Mouse (Mus musculus): ENCODE measurements around the gene Gm26938.
A peak's percentile ranks its signal among the peaks of the same experiment; 100 is the strongest.

The Gm26938 gene

GRCm38 (mm10) chr5:139813963-139814381 lies 12.2 kb downstream of the Gm26938 start:
- DNase-seq, result peak; percentile 89

GRCm38 (mm10) chr5:139813126-139813490 lies 13.1 kb downstream of the Gm26938 start:
- no peak for DNase-seq

GRCm38 (mm10) chr5:139812398-139813125 lies 13.6 kb downstream of the Gm26938 start:
- no peak for DNase-seq

DNA sequence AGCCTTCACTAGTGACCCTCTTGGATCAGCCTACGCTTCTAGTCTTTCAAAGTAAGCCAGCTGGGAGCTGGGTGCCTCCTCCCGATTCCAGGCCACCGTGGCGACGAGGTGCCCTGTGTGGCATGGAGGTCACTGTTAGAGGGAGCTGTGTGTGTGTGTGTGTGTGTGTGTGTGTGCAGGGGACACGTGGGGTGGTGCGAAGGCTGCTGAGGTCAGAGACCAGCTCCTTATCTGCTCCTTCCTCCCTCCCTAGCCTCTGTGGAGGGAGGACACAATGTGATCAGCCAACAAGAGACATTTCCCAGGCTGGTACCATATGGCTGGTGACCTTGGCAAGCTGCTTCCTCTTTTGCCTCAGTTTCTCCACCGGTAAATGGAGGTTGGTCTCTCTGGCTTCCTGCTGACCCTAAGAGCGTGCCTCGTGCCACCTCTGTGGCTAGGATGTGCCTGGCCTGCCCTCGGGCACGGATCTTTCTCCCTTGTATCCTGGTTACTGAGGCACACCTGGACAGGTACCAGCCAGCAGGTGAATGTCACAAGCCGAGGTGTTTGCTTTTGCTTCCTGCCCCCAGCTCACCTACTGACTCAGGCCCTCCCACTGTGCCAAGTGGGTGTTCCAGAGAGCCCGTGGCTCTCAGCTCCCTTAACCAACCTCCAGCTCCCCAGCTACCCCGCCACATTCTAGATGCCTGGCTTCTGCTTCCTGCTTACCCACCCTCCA lies 14.4 kb downstream of the Gm26938 start:
- DNase-seq, result peak; percentile 71

DNA sequence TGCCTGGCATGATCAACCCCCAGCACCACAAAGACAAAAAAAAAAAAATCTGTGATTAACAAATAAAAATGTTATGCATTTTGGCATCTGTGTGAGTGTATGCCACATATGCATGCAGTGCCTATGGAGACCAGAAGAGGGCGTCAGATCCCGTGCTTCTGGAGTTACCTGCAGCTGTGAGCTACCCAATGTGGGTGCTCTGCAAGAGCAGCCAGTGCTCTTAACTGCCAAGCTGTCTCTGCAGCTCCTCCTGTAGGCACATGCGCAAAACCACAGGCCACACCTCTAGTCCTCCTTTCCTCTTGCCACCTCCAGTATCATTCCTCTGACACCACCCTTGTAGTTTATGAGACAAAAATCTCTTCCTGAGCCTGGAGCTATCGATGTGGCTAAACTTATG lies 16.8 kb downstream of the Gm26938 start:
- no peak for DNase-seq

DNA sequence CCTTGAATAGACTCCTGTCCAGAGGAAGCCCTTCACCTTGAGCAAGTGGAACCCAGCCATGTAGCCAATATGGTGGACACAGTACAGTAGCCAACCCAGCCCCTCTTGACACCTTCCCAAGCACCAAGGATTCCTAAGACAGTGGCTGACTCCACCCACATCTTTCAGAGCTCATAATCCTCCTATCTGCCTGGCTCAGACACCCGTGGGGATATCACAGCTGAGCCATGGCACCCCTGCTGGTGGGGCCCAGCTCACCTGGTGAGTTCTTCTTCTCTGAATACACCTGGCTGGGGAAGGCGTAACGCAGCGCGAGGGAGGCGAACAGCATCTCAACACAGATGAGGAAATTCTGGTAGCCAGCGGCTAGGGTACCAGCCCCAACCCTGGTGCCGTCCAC lies 20.3 kb downstream of the Gm26938 start:
- no peak for DNase-seq

DNA sequence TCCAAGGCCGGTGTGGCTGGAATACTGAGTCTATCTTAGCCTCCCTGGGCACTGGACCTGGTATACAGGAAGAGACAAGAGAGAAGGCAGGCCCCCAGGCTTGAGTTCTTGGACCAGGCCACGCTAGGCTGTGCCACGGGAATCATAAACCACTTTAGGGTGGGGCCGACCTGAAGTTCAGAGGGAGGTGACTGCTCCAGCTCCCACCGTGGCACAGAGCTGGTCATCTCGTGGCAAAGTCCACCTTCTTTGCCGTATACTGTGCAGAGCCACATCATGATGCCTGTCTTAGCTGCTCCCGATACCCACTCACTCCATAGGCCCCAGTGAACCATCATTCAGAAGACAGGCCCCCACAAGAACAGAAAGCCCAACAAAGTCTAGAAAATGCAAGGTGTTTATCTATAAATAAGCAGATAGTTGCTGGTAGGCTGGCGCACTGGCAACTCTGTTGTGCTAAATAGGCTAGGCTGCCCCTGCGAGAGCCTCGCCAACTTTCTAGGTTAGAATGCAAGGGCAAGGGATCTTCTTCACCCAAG lies 21.6 kb downstream of the Gm26938 start:
- DNase-seq, result no peak

- DNase-seq, result no peak
Observed at GRCm38 (mm10) chr5:139804107-139804551, 22.1 kb downstream of the Gm26938 start.

GRCm38 (mm10) chr5:139803601-139804102 lies 22.6 kb downstream of the Gm26938 start:
- DNase-seq, result peak; percentile 92

DNA sequence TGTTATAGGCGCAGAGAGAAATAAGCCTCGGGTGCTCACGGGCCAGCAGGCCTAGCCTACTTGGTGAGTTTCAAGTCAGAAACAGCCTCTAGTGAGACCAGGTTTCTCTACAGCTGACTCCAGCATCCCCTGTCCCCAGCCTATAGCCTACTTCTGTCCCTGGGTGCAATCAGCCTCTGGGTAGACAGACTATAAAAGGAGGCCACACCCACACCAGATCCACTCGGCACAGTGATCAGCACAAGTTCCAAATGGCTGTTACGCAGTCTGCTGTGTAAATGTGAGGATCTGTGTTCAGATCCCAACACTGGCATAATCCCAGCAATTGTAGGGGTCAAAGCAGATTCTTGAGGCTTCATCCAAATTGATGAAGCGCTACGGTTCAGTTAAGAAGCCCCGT lies 23.0 kb downstream of the Gm26938 start:
- DNase-seq, result no peak

GRCm38 (mm10) chr5:139801880-139802279 lies 24.3 kb downstream of the Gm26938 start:
- no peak for DNase-seq

DNA sequence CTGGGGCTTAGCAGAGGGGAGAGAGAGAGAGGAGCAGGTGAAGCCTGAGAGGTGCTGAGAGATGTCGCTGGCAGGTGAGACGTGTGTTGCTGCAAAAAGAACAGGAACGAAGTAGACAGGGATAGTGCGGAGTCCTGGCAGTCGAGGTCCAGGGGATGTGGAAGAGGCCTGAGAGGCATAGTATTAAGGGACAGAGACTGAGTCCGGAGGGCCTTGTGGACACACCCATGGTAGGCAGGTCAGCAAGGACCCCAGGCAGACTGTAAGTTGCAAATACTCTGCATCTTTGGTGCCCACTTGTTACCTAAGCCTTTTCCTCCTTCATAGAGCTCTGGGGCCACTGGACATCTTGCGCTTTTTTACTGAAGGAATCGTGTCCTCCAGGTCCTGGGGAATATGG lies 25.0 kb downstream of the Gm26938 start:
- no peak for DNase-seq

DNA sequence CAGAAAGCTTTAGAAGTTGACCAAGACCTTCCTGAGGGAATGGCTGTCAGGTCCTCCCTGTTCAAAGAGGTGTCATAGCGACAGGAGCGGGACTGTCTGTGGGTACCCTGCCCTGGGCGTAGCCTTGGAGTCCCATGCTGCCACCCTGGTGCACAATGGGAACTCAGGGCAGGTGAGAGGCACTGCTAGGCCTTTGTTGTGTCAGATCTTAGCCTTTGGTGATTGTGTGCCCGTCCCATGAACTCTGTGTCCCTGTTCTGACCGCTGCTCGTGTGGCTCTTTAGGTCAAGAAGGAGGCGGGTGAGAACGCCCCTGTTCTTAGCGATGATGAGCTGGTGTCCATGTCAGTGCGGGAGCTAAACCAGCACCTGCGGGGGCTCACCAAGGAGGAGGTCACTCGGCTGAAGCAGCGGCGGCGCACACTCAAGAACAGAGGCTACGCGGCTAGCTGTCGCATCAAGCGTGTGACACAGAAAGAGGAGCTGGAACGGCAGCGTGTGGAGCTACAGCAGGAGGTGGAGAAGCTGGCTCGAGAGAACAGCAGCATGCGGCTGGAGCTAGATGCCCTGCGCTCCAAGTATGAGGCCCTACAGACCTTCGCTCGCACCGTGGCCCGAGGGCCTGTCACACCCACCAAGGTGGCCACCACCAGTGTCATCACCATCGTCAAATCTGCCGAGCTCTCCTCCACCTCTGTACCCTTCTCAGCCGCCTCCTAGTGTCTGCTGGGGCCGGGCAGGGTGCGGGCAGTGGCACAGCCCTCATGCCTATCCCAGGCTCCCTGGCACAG lies 26.2 kb downstream of the Gm26938 start:
- DNase-seq, result no peak

GRCm38 (mm10) chr5:139799041-139799440 lies 27.2 kb downstream of the Gm26938 start:
- DNase-seq, result no peak

DNA sequence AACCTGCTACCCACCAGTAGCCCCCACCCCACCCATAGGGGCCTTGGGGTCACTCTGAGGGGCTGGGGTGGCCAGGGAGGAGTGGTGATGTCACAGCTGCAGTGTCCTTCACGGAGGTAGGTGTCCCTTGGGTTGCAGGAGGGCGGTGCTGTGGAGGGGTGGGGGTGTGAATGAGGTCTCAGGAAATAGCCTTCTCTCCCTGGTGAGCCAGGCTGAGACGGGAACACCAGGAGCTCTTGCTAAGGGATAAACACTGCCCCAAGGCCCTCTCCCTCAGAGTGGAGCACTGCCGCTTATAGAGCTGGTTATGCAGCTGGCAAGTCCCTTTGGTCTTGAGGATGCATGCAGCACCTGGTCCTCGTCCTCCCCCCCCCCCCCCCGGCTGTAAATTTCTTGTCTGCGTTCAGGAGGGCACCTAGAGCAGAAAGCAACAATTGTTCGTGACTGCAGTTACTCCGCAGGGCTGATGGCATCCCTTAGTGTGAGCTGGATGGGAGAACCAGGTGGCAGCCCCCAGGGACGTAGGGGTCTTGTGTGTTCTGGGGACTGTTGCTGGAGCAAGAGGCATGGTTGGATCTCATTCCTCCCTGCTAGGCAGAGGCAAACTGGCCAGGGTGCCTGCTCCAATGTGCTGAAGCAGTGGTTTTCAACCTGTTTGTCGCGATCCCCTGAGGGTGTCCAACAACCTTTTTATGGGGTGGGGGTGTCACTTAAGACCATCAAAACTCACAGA lies 27.9 kb downstream of the Gm26938 start:
- no peak for DNase-seq

- peak; percentile 94 for DNase-seq
Observed at GRCm38 (mm10) chr5:139797473-139798167, 28.6 kb downstream of the Gm26938 start.

DNA sequence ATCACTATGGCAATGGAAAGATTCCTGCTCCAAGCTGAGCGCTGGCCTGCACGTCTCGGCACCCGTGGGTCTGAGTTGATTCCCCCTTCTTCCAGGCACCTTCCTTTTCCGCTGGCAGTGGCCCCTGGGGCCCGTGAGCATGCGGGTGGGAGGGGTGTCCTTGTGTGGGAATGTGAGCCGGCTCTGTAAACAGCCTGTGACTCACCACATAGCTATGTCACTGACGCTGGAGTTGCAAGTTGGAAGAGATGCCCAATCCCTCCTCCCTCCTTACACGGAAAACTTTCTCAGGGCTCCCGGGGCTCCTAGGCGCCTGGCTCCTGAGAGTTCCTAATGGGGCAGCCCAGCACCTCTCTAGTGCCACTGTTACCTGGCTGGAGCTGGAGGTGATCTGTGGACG lies 29.3 kb downstream of the Gm26938 start:
- peak; percentile 98 for DNase-seq

DNA sequence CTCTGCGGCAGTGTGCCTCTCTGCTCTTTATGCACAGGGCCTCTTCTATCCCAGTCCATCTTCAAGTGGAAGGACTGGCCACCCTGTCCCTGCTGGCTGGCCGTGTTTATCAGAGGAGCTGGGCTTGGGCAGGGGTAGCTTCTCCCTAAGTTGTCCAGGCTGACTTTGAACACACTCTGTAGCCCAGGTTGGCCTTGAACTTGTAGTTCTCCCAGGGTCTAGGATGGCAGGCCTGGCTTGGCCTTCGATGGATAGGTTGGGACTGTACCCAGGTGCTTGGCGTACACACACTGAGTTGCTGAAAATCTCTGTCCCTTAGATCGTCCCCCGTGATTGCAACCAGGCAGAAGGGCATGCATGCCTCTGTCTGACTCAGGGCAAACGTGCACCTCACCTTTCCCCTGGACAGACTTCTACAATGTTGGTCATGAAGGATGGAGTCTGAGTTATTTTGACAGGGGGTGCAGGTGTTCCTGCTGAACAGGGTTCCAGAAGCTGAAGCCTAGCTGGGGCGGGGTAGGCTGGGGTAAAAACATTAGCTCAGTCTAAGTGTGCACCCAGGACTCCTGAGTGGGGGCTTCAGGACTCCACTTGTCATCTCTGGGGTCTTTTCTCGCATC lies 30.1 kb downstream of the Gm26938 start:
- DNase-seq, result no peak

DNA sequence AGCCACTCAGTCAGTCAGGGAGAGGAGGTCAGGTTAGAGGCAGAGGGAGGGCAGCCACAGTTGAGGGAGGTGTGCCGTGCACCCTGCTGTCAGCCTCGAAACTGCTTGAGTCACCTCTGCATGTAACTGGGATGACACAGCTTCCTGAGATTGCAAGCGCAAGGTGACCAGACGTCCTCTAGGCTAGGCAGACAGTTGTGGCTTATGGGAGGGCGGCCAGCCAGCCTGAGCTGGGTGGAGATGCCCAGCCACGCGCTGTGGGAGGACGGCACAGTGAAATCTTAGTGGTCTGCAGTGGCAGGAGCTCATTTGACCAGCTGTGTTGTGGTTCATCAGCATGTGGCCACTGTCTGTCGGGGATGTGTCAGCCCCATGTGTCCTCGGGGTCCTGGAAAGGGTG lies 31.3 kb downstream of the Gm26938 start:
- peak; percentile 44 for DNase-seq

DNA sequence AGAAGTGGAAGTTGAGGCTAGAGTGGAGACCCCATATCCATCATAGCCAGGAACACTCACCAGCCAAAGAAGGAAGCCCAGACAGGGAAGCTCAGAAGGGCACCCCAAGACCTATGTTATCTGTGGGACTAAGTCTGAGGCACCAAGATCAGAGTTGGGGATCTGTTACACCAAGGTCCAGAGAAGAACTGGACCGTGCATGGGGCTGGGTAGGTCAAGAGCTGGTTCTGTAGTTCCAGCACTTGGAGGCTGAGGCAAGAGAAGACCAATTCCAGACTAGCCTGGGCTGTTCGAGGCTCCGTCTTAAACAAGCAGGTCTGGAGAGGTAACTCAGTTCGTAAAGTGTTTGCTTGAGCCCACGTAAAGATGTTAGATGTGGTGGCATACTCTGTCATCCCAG lies 32.1 kb downstream of the Gm26938 start:
- DNase-seq, result no peak
